Mouse (Mus musculus): ENCODE results near the gene Slc4a1ap.
"Not testable (repeated sequence)": the region's sequence is repeated elsewhere in the genome, so short reads cannot be mapped to it uniquely, and the experiment has no call there.

The Slc4a1ap gene

DNA sequence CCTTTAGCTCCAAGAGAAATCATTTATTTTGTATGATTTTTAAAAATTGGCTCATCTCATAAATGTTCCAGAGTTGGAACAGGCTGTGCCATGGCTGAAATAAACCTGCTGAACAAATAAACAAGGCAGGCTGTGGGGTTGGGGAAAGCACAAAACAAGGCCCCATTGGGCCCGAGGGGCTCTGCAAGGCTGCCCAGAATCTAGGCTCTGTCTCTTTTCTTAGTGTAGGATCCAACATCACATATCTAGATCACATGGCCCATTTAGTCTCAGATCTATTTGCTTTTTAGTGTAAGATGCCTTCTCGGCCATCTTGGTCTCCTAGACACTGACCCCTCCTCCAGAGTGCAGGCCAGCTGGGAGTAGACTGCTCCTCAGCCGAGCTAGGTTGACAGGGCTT is 39.7 kb downstream of the Slc4a1ap start:
- DNase-seq (ENCODE audit: low spot score in 2 of 2): no peak

GRCm38 (mm10) chr5:31567951-31568657 is 41.3 kb downstream of the Slc4a1ap start:
- no peak for DNase-seq (ENCODE audit: low spot score in 2 of 2)

- peak; percentile 52 to 68 for DNase-seq (ENCODE audit: low spot score in 2 of 2)
Observed at GRCm38 (mm10) chr5:31571023-31571608, 44.3 kb downstream of the Slc4a1ap start.

DNA sequence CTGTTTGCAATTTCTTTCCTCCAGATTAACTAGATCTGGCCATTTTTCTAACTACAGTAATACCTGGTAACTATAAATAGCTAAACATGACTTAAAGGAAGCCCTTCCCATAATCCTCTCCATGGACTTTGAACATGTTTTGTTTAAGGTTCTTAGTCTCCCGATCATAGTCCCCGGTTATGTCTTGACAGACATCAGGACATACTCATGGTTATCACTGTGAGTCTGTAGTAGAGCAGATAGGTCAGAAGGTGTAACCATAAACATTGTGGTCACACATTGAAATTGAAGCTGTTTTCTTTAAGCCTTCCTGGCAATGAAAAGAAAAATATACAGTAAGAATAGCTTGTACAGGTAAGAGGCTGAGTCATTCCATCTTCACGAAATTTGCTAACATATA is 46.9 kb downstream of the Slc4a1ap start:
- DNase-seq (ENCODE audit: low spot score in 2 of 2): no peak

DNA sequence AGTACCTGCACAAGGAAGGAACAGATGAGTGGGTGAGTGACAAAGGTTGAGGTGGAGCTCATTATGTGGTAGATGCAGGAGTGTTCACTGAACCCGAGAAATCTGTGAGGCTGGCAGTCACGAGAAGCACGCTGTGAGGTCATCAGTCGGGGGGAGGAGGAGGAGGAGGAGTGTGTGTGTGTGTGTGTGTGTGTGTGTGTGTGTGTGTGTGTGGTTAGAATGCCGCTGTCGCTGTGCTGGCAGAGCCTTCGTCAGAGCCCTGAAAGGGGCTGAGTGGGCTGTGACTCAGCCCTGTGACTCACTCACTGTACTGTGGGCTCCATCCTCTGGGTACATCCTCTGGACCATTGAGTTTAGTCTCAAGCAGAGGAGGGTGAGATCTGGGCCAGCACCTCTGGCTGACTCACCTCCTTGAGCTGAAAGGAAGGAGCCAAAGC is 49.8 kb downstream of the Slc4a1ap start:
- peak; percentile 63 to 66 for DNase-seq (ENCODE audit: low spot score in 2 of 2)

DNA sequence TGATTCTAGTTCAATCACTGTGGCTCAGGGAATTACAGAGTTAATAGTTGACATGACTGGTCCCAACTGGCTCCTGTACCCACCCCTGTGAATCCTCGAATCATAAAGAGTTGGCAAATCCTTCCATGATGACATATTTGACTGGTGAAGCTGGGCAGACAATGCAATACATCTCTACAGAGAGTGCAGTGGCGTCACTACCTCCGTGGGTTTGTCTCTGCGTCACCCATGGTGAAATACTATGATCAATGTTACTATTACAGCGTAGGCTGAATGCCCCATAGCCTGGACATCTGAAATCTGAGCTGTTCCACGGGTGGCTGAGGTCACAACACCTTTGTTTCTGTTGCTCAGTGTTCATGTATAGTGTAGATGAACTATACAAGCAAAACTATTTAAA is 54.5 kb downstream of the Slc4a1ap start:
- DNase-seq (ENCODE audit: low spot score in 2 of 2): no peak

DNA sequence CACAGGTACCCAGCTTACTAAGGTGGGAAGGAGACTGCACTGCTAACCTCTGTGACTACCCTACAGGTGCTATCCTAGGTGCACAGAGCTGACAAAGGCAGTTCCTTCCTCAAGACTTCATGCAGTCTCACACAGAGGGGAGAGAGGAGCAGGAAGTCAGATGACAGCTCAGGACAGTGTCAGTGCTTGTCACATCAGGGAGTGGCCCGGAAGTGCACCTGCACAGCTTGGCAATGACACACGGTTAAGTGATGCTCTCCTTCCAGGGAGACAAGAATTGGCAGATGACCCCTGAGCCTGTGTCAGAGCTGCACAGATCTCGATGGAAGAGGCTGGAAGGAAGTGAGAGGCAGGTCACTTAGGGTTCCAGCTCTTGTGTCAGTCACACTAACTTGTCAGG is 55.1 kb downstream of the Slc4a1ap start:
- no peak for DNase-seq (ENCODE audit: low spot score in 2 of 2)

DNA sequence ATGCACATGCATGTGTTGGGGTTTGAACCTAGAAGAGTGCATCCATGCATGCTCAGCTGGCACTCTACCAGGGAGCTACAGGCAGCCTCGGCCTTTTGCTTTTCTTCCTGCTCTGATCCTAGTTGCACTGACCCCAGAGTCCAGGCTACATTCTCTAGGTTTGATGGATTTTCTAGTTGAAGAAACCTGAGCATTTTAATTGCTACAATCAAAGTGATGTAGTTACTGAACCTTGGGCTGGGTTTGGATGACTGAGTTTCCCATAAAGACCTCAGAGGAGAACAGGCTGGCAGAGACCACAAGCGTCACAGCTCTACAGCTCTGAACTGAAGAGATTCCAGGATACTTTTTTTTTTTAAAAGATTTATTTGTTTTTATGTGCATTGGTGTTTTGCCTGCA is 56.5 kb downstream of the Slc4a1ap start:
- DNase-seq (ENCODE audit: low spot score in 2 of 2): no peak

GRCm38 (mm10) chr5:31585526-31585925 is 58.7 kb downstream of the Slc4a1ap start:
- no peak for DNase-seq (ENCODE audit: low spot score in 2 of 2)

- no peak for DNase-seq (ENCODE audit: low spot score in 2 of 2)
Observed at GRCm38 (mm10) chr5:31588016-31588415, 61.2 kb downstream of the Slc4a1ap start.

GRCm38 (mm10) chr5:31588672-31589071 is 61.9 kb downstream of the Slc4a1ap start:
- not testable (repeated sequence) for DNase-seq (ENCODE audit: low spot score in 2 of 2)

DNA sequence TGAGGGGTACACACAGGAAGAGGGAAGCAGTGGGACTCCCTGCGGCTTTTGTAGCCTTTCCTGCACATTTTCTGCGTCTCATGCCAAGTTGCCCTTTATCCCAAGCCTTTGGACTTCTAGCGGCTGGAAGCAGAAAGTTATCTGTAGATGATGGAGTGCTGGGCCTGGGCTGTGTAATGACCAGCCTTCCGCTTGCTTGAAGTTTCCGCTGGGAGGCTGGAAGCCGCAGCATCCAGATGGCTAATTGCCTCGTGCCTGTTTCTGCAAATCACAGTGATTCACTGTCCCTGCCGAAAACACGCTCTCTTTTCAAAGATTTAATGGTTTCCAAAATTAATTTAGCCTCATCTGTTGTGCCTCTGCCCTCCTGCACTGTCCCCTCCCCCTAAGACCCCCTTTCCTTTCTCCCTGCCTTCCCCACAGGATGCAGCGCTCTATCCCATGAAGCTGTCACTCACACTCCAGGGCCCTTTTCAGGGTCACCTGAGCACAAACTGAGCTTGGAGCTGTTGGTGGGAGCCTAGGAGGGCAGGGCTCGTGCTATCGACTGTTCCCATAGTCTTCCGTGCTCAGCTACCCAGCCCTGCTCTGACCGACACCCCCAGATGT is 63.0 kb downstream of the Slc4a1ap start:
- DNase-seq (ENCODE audit: low spot score in 2 of 2): peak; percentile 30 to 33

DNA sequence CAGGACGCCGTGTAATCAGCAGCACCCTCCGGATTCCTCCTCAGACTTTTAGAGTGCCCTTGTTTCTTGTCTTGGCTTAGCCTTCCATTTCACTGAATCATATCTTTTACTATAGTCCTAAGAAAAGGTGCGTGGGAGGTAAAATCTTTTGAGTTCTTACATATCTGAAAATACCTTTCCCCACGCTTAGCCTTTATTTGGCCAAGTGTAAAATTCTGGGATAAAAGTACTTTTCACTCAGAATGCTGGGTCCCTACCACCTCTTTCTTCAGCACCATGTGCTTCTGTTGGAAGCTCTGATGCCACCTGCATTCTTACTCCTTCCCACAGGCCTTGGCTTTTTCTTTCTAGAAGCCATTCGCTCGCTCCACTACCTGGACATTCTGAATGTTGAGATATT is 64.3 kb downstream of the Slc4a1ap start:
- DNase-seq (ENCODE audit: low spot score in 2 of 2): peak in 1 of 2 experiments; percentile 49

DNA sequence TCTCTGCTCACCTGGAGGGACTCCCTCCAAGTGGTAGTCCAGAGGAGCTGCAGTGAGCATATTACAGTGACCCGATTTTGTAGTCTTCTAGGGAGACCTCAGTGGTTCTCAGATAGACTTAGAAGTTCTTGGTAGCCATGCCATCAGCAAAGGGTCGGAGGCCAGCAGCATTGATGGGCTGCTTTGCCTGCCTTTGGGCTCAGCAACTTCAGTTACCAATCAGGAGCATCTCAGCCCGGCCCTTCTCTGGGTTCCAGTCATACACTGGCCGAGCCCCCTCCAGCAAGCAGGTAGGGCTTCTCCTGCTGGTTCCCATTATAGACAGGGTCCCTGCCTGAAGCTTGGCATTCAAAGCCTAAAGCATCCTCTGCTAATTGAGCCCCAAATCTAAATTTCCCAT is 69.1 kb downstream of the Slc4a1ap start:
- no peak for DNase-seq (ENCODE audit: low spot score in 2 of 2)

DNA sequence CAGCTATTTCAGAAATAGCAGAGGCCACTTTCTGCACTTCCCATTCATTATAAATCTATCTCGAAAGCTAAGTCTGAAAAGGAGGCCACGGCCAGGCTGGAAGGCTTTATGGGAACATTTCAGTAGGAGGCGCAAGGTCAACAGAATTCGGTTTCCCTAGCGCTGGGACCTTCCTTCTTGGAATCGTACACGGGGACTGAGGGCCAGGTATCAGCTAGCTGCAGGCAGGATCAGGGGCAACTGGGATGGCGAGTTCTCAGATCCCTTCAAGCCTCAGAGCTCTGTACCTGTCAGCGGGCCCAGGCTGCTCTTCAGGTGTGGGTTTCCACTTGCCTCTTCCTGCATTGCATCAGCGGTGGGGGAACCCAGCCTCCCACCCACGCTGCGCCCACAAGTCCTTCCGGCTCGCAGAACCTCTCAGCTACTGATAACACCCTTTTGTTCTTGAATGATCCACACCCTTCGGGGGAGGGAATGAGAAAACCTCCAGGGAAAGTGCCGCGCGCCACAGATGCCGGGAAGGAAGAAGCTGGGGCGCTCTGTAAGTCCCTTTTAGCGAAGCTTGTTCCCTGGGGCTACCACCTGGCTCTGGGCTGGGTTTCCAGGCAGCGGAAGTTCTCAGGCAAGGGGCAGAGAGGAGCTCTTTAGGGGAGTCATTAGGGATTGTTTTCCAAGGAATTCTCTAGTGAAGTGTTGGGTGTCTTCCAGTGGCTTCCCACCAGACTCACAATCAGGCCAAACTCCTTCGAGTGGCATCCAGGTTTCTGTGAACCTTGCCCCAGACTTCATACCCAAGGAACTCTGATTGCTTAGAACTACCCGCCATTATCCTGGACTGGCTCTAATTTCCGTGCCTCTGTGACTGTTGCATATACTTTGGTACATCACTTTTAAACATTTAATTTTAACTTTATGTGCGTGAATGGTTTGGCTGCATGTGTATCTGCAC is 70.0 kb downstream of the Slc4a1ap start, which contains the start of gene Mrpl33:
Gene Mrpl33, plus strand, starts transcription at position 455 of the 949 bp plus-strand sequence.
- DNase-seq (ENCODE audit: low spot score in 2 of 2): peak; percentile 43 to 49

DNA sequence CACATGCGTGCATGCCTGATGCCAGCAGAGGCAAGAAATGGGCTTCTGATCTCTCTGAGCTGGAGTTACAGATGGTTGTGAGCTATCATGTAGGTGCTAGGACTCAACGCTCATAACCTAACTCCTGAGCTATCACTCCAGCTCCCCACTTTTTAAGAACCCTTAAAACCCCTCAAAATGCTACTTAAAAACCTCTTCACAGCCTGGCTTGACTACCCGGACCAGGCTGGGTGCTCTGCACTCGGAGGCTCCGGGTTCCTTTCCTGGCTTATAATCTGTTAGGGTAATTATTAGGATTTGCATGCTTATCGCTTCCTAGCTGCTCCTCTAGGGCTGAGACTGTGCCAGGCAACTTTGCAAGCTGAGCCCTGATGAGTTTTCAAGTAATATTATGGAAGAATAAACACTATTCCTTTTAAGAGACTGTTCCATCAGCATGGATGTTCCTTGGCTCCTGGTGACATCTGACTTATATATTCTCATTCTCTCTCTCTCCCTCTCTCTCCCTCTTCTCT is 70.7 kb downstream of the Slc4a1ap start:
- DNase-seq (ENCODE audit: low spot score in 2 of 2): no peak

GRCm38 (mm10) chr5:31598121-31598520 is 71.3 kb downstream of the Slc4a1ap start:
- DNase-seq (ENCODE audit: low spot score in 2 of 2): no peak

DNA sequence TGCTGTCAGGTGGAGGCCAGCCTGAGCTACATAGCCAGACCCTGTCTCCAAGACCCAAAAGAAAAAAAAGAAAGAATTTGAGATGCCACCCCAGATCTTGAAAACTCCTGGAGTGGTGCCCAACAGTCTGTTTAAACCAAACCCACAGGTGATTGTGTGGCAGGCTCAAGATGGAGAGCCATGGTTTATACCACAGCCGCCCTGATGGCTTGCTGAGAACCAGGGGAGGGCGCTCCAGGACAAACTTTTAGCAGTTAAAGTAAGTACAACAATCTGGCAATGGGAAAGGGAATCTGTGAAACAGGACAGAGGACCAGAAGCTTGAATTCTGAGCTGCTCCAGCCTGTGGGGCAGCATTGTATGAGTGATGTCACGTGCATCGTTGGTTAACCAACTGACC is 71.8 kb downstream of the Slc4a1ap start:
- peak in 1 of 2 experiments; percentile 19 for DNase-seq (ENCODE audit: low spot score in 2 of 2)

- no peak for DNase-seq (ENCODE audit: low spot score in 2 of 2)
Observed at GRCm38 (mm10) chr5:31599161-31599560, 72.4 kb downstream of the Slc4a1ap start.

DNA sequence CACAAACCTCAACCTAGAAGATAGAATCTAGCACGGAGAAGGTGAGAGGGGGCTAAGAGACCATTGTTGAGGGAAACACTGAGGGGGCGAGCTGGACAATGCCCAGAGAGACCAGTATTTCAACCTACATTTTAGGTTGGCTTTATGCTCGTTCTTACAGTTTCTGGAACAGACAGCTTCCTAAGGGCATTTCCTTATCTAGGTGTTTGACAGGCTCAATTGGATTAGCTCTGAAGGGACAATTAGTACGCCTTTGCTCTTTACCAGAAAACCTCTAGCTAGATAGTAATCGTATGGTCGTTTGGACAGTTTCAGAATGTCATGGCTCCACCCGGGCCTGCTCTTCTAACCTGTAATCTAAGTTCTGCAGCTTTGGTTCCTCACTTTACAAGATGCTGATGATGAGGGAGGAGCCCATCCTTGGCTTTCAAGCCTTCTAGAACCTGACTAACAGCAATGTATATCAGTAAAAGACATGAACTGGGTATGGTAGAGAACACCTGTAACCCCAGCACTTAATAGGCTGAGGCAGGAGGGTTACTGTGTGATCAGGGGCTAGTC is 74.4 kb downstream of the Slc4a1ap start:
- no peak for DNase-seq (ENCODE audit: low spot score in 2 of 2)

DNA sequence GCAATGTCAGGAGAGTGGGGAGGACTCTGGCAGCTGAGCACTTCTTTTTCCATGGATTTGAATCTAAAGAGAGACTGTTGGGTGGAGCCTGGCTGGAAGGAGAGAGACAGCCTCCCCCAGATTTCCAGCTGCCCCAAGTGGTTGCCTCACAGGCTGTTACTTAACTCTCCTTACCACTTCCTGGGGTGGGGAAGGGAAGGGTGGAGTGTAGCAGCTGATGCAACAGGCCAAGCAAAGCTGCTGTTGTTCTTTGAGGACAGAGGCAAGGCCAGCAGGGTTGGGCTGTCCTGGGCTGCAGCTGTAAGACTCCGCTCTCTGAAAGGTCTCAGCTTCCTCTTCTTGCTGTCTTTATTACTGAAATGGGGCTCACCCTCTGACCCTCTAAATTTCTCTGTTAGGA is 75.6 kb downstream of the Slc4a1ap start:
- peak; percentile 51 to 70 for DNase-seq (ENCODE audit: low spot score in 2 of 2)
